Mouse (Mus musculus) left cerebral cortex, postnatal 36 days (tissue): ENCODE measurements around the gene Mrpl20. TPM values are rescaled to one million over a fixed set of nuclear protein-coding genes. Genes with fewer than 3 reads are reported as not detected.

Source experiments
- DNase-seq, 2 experiments: peaks; one replicate each; pipeline ENCODE4 v3.0.0; 2021 to 2022; ENCODE audit warnings: low spot score in 2 of 2, mixed read lengths in 1 of 2
- intact Hi-C: fragments of 180-260 bp; cut with DNase I; formaldehyde crosslinking; loops from one replicate; pipeline ENCODE4 v1.15.1; 2025
- microRNA-seq: library from miRNA; unstranded; fragments of <30 nt; microRNA quantifications from one replicate; pipeline ENCODE4 v1.2.0, GENCODE M21; 2022
- total RNA-seq, 2 experiments: library from RNA; stranded (reverse); gene quantifications; 2 replicates each; pipeline ENCODE4 v1.2.3; 2021

The Mrpl20 gene
- total RNA-seq, 2 experiments from 2014 or later = 77.3 to 91.6 TPM

DNA sequence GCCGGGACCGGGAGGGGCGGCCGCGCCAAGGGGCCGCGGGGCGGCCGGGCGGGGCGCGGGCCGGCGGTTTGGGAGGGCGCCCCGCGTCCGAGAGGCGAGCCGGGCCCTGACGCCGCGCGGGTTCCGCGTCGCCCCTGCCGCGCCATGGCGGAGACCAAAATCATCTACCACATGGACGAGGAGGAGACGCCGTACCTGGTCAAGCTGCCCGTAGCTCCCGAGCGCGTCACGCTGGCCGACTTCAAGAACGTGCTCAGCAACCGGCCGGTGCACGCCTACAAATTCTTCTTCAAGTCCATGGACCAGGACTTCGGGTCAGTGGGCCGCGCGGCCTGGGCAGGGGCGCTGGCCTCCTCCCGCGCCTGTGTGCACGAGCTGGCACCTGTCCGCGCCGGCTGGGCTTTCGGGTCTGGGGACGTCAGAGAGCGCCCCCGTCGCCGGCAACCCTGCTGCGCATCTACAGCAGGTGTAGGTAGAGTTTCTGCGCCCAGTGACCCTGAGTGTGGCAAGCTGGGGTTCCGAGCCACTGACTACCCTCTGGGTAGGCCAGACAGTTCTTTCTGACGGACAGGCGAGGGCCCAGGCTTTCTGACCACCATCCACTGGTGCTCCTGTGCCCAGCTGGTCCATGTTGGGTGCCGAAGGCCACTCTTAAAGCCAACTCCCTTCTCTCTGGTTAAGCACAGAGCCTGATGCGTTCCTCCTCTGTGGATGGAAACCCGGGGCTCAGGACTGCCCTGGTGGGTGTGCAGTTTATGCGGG, 45.1 kb downstream of the Mrpl20 start:
- intact Hi-C loops = loop anchor here (2.0 kb wide), 1 partner anchor 21 kb away; the partner anchor contains the start of genes Cptp and Ints11
- DNase-seq = peak in 1 of 2 experiments; percentile 44

DNA sequence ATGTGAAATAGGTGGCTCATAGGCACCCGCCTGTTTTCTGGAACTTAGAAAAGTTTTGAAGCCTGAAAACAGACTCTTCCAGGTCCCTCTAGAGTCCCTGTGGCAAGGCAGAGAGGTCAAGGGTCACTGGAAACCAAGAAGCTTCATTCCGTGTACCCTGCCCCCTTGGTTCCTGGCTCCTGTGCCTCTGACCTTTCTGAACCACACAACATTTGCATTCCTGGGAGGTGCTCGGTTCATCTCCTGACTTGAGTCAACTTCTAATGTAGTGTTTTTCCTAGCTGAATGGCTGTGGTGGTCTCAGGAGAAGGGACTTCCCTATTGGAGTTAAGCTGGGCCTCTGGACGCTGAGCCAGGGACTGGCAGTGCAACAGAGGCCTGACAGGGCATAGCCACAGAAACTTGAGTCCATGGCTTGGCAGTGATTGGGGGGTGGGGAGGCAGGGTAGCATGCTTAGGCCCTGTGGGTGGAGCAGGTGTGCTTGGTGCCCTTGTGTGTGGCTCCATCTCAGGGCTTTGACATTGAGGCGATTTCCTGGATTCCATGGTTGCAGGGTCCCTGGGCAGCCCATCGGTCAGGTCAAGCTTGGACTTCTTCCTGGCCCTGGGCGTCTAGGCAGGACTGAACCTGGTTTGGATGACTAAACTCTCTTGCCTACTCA, 45.9 kb downstream of the Mrpl20 start:
- intact Hi-C loops = no loop called here
- DNase-seq = no peak

DNA sequence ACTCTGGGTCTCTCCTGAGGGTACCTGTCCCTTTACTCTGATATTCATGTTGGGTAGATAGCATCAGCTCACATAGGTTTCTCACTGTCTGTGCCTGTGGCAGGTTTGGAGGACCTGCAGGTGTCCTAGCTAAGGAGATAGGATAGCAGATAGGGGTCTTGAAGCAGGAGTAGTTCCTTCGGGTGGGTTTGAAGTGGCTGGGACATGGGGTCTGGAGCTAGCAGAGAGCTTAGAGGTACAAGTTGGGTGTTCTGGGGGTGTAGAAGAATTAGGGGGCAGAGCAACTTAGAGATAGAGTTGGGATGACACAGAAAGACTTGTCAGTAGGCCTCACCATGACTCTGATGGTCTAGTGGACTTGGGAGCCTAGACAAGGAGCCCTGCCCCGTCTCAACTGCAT, 46.7 kb downstream of the Mrpl20 start:
- intact Hi-C loops = no loop called here

DNA sequence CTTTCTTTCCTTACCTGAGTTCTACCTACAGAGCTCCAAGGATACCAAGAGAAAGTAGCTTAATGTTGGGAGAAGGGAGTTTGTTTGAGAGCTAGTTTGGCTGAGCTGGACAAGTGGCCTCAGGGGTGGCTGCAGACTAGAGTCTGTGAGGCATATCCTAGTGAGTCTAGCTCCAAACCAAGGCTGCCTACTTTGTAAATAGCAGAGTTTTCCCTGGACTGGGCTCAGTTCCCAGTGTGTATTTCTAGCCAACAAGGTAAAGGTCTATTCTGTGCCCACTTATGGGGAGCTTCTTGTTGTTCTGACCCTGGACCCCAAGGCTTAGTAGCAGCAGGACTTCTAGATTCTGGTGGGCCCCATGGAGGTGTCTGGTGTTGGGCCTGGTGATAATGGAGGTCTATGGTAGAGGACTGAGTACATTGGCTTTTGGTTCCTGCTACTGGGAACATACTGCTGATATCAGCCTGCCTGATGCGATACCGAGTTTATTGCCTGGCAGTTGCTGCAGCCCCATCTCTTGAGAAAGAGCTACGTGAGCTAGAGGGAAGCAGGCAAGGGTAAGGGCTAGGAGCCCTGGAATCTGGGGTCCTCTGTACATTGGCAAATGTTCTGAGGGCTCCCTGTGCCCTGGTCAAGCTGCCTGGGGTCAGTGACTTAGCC, 47.2 kb downstream of the Mrpl20 start:
- intact Hi-C loops = no loop called here
- DNase-seq = no peak

More for the DNA sequence above, 46.7 kb downstream of the Mrpl20 start:
- no peak for DNase-seq

DNA sequence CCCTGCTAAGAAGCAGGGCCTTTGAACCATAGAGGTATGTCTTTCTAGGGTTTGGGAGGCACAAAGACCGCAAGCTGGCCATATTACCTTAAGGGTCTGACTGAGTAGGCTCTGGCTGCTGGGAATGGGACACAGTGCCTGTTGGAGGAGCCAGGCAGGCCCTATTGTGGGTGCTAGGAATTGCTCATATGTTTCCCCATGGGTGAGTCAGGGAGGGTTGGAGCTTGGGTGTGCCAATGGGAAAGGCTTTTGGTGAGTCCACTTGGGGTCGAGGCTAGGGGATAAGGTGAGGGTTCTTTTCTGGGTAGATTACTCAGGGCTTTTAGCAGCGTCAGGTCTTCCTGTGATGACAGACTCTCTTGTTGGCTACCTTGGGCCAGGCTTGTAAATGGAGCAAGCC, 48.7 kb downstream of the Mrpl20 start:
- intact Hi-C loops = no loop called here
- no peak for DNase-seq

DNA sequence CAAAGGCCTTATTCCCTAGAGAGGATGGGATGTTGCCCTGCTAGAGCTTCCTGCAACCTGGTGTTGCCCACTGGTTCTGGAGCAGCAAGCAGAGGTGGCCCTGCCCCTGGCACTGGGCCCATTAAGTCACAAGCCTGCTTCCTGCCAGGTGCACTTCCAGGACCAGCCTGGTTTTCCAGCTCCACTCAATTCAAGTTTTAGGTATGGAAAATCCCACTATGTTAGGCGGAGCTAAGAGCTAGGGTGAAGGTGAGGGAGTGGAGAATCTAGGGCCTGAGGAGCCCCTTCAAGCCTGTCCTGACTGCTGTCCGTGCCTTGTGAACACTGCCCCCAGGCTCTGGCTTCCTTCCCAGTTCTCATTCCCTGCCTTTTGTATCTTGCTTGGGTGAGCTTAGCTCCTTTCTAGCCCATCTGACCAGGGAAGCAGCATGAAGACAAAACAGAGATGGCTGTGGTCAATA, 49.3 kb downstream of the Mrpl20 start:
- DNase-seq = no peak
- intact Hi-C loops = no loop called here

DNA sequence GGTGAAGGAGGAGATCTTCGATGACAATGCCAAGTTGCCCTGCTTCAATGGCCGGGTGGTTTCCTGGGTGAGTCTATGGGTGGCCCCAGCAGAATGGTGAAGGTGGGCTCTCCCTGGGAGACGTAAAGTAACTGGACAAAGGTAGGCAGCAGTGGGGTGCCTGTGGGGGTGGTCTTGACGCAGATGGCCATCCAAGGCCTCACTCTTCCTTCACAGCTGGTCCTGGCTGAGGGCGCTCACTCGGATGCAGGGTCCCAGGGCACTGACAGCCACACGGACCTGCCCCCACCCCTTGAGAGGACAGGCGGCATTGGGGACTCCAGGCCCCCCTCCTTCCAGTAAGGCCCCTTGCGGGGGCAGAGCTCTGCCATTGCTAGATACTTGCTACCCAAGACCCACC, 50.7 kb downstream of the Mrpl20 start:
- no peak for DNase-seq
- intact Hi-C loops = no loop called here

DNA sequence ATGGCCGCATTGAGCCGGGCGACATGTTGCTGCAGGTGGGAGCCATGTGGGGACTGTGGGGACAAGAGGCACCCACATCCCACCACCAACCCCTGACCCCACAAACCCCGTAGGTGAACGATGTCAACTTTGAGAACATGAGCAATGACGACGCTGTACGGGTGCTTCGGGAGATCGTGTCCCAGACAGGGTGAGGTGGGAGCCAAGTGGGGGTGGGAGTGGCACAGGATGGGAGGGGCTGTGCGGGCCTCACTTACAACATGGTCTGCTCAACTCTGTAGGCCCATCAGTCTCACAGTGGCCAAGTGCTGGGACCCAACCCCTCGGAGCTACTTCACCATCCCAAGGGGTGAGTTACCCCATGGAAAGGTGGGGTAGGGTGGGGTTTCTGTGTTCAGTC, 52.3 kb downstream of the Mrpl20 start:
- intact Hi-C loops = no loop called here
- no peak for DNase-seq

DNA sequence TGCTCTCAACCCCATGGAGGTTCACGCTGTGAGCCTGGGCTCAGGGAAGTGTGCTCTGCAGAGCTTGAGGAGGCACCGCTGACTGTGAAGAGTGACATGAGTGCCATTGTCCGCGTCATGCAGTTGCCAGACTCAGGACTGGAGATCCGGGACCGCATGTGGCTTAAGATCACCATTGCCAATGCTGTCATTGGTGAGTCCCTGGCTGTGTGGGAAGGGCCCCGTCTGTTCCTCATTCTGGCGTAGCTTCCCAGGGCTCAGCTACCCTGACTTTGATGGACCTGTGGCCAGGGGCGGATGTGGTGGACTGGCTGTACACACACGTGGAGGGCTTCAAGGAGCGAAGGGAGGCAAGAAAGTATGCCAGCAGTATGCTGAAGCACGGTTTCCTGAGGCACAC, 53.4 kb downstream of the Mrpl20 start:
- DNase-seq = no peak
- intact Hi-C loops = no loop called here

DNA sequence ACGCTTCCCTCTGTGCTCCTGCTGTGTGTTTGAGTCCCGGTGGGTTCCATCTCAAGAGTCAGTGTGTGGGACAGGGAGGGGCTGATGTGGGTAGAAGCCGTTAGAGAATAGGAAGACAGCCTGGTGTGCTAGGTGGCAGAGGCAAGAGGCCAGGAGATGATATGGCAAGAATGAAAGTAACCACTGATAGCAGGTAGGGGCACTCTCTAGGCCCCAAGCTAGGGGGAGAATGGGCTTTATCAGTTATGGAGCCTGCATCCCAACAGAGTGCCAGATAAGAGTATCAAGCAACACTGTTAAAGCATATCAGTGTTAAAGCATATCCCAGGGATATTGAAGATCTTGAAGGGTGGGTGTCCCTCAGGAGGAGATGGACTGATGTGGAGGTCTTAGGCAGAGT, 54.2 kb downstream of the Mrpl20 start:
- DNase-seq = no peak

DNA sequence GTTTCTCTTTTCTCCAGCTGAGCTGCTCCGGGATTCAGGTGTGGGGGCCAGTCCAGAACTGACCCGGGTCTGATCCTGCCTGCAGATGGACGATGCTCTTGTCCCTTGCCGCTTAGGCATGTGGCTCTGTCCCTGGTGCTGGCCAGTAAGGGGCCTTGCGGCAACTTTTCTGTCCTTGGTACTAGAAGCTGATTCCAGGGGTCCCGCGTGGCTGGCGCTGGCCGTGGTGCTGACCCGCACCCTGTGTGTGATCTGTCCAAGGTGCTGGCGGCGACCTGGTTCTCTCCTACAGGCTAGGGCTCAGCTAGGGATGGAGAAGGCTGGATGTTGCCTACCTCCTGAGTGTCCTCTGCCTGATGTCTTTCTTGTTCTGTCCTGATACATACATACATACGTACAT, 56.6 kb downstream of the Mrpl20 start:
- intact Hi-C loops = no loop called here
- no peak for DNase-seq

More for the DNA sequence above, 54.2 kb downstream of the Mrpl20 start:
- intact Hi-C loops = no loop called here

Small RNA genes within 50 kb of the gene (microRNA-seq; reads per million reads assigned to microRNA genes)
- gene Gm27743 = not detected

Other genes with a start within 250 kb of the Mrpl20 start
- 10 to 100 TPM; 56.0 to 59.6 TPM for gene Nadk, start 240.5 kb upstream of the Mrpl20 start, total RNA-seq
- gene Slc35e2, start 201.5 kb upstream of the Mrpl20 start, total RNA-seq = 10 to 100 TPM; 49.6 to 52.6 TPM
- 10 to 100 TPM; 44.0 to 53.0 TPM for gene Cdk11b, start 178.0 kb upstream of the Mrpl20 start, total RNA-seq
- not detected for gene Gm10563, start 157.5 kb upstream of the Mrpl20 start, total RNA-seq
- 1 to 10 TPM; 1.1 to 5.3 TPM for gene Mmp23, start 149.5 kb upstream of the Mrpl20 start, total RNA-seq
- 100 to 1,000 TPM; 113 to 122 TPM for gene Mib2, start 133.7 kb upstream of the Mrpl20 start, total RNA-seq
- gene Fndc10, start 108.5 kb upstream of the Mrpl20 start, total RNA-seq = 10 to 100 TPM; 26.4 to 35.9 TPM
- 100 to 1,000 TPM in 1 of 2 experiments, 10 to 100 TPM in 1; 87.0 to 104 TPM for gene Ssu72, start 98.1 kb upstream of the Mrpl20 start, total RNA-seq
- 10 to 100 TPM; 55.5 to 62.2 TPM for gene Tmem240, start 68.1 kb upstream of the Mrpl20 start, total RNA-seq
- gene Atad3a, start 41.8 kb upstream of the Mrpl20 start, total RNA-seq = 10 to 100 TPM; 37.5 to 48.3 TPM
- 10 to 100 TPM; 13.1 to 13.4 TPM for gene Vwa1, start 28.2 kb upstream of the Mrpl20 start, total RNA-seq
- 10 to 100 TPM; 18.3 to 30.0 TPM for gene Tmem88b, start 17.0 kb upstream of the Mrpl20 start, total RNA-seq
- gene Ankrd65, start 12.4 kb upstream of the Mrpl20 start, total RNA-seq = not detected
- gene Ccnl2, start 9.6 kb downstream of the Mrpl20 start, total RNA-seq = 10 to 100 TPM; 50.4 to 84.5 TPM
- gene Aurkaip1, start 28.4 kb downstream of the Mrpl20 start, total RNA-seq = 100 to 1,000 TPM in 1 of 2 experiments, 10 to 100 TPM in 1; 88.7 to 101 TPM
- gene Mxra8, start 36.8 kb downstream of the Mrpl20 start, total RNA-seq = 10 to 100 TPM in 1 of 2 experiments, 1 to 10 TPM in 1; 5.8 to 10.3 TPM
- 10 to 100 TPM; 85.8 to 91.7 TPM for gene Dvl1, start 44.5 kb downstream of the Mrpl20 start, total RNA-seq
- gene Tas1r3, start 60.5 kb downstream of the Mrpl20 start, total RNA-seq = under 1 TPM; 0.11 to 0.15 TPM
- 10 to 100 TPM; 31.2 to 35.2 TPM for gene Cptp, start 66.6 kb downstream of the Mrpl20 start, total RNA-seq
- 10 to 100 TPM; 33.2 to 34.0 TPM for gene Ints11, start 66.7 kb downstream of the Mrpl20 start, total RNA-seq
- 10 to 100 TPM; 56.3 to 67.4 TPM for gene Pusl1, start 88.9 kb downstream of the Mrpl20 start, total RNA-seq
- 100 to 1,000 TPM; 137 to 150 TPM for gene Acap3, start 88.9 kb downstream of the Mrpl20 start, total RNA-seq
- 10 to 100 TPM; 78.8 to 80.1 TPM for gene Ube2j2, start 141.0 kb downstream of the Mrpl20 start, total RNA-seq
- gene C1qtnf12, start 159.4 kb downstream of the Mrpl20 start, total RNA-seq = 10 to 100 TPM; 18.1 to 19.5 TPM
- gene B3galt6, start 189.8 kb downstream of the Mrpl20 start, total RNA-seq = 10 to 100 TPM in 1 of 2 experiments, 1 to 10 TPM in 1; 9.9 to 11.1 TPM
- 100 to 1,000 TPM; 184 to 206 TPM for gene Sdf4, start 190.0 kb downstream of the Mrpl20 start, total RNA-seq
- 1 to 10 TPM in 1 of 2 experiments, under 1 TPM in 1; 0.39 to 1.9 TPM for gene Tnfrsf4, start 211.0 kb downstream of the Mrpl20 start, total RNA-seq
- not detected for gene Tnfrsf18, start 223.3 kb downstream of the Mrpl20 start, total RNA-seq